Mouse (Mus musculus) midbrain, embryonic 15.5 days (tissue): Measurements from ENCODE around the gene Grik4. TPM values are rescaled to one million over a fixed set of nuclear protein-coding genes. Genes with fewer than 3 reads are reported as not detected.

ENCODE experiments used
- ATAC-seq: fragments of 200-750 bp; cut with Nextera tagmentation; replicated peaks from 2 replicates; pipeline ENCODE4 v1.8.0; 2017; ENCODE audit warnings: moderate TSS enrichment
- H3K27ac ChIP-seq: fragments of 300-500 bp; sonication (generic); 2 replicates; pipeline ENCODE4 v1.5.1; 2015; ENCODE audit warnings: mild to moderate bottlenecking, inconsistent platforms
- H3K27me3 ChIP-seq: fragments of 300-500 bp; sonication (generic); replicated peaks from 2 replicates; pipeline ENCODE4 v1.6.1; 2015; ENCODE audit warnings: inconsistent platforms
- H3K36me3 ChIP-seq: fragments of 300-500 bp; sonication (generic); replicated peaks from 2 replicates; pipeline ENCODE4 v1.6.1; 2015; ENCODE audit warnings: inconsistent platforms
- H3K4me1 ChIP-seq: fragments of 300-500 bp; sonication (generic); 2 replicates; pipeline ENCODE4 v1.6.1; 2015; ENCODE audit warnings: inconsistent platforms
- H3K4me2 ChIP-seq: fragments of 300-500 bp; sonication (generic); 2 replicates; pipeline ENCODE4 v1.6.1; 2015; ENCODE audit warnings: inconsistent platforms, mild to moderate bottlenecking, moderate library complexity
- H3K4me3 ChIP-seq: fragments of 300-500 bp; sonication (generic); 2 replicates; pipeline ENCODE4 v1.5.1; 2015; ENCODE audit warnings: mild to moderate bottlenecking, inconsistent platforms
- H3K9ac ChIP-seq: fragments of 300-500 bp; sonication (generic); 2 replicates; pipeline ENCODE4 v1.6.1; 2015; ENCODE audit warnings: mild to moderate bottlenecking, inconsistent platforms
- H3K9me3 ChIP-seq: fragments of 300-500 bp; sonication (generic); 2 replicates; pipeline ENCODE4 v1.6.1; 2016; ENCODE audit warnings: inconsistent platforms
- WGBS: fragments of 180-500 bp; shearing (Covaris S2); methylation state at CpG from one replicate; pipeline ENCODE4 v1.1.7; 2015; ENCODE audit warnings: mixed read lengths; 5-methylcytosine and 5-hydroxymethylcytosine counted together
- polyA plus RNA-seq: library from polyadenylated mRNA; unstranded; fragments of >200 nt; fragmentation: Nextera tagmentation; extraction: Ambion mirVana; gene quantifications from 2 replicates; pipeline ENCODE4 v1.2.1, GENCODE M21; 2015

Gene Grik4
- polyA plus RNA-seq, 1 experiment from 2014 or later: 11.2 TPM

DNA sequence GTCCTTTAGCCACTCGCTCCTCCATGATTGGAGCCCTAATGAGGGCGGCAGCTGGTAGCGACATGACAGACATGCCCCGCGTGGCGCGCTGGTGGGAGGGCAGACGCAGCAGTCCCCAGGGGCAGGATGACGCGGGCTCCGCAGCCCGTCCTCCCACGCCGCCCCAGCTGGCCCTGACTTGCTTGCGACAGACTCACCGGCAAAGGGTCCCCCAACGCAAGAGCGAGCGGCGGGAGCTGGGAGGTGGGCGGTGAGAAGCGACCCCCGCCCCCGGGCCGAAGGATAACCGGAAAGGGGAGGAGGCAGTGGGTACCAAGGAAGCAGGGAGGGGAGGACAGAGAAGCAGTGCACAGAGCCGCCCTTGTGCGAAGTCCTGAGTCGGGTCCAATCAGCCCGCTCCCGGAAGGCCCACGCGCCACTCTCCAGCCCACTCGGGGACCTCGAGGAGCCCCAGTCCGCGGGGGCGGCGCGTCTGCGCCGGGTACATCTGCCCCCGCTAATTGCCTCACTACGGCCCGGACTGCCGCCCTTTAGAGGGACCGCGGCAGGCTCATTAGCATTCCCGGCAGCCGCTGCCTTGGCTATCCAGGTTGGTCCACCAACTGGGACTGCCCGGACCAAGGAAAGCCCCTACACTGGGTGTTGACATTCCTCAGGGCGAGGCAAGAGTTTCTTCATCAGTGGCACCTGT lies 46.8 kb downstream of the Grik4 start:
- H3K27ac ChIP-seq: peak overlapping the region; percentile 73
- peak overlapping the region; percentile 56 for H3K9ac ChIP-seq
- H3K9me3 ChIP-seq: no peaks in the 10 kb centered on the region
- peak overlapping the region; percentile 98 for H3K4me2 ChIP-seq
- ATAC-seq: peak; percentile 84
- under 1% methylated on average over 51 of the region's 52 CpGs for WGBS
- peak overlapping the region; percentile 53 for H3K4me3 ChIP-seq
- no peaks in the 10 kb centered on the region for H3K36me3 ChIP-seq
- peaks cover 36% of the 10 kb centered on the region for H3K4me1 ChIP-seq
- peaks cover 4% of the 10 kb centered on the region; the same call in 1 of the 2 replicates for H3K27me3 ChIP-seq

DNA sequence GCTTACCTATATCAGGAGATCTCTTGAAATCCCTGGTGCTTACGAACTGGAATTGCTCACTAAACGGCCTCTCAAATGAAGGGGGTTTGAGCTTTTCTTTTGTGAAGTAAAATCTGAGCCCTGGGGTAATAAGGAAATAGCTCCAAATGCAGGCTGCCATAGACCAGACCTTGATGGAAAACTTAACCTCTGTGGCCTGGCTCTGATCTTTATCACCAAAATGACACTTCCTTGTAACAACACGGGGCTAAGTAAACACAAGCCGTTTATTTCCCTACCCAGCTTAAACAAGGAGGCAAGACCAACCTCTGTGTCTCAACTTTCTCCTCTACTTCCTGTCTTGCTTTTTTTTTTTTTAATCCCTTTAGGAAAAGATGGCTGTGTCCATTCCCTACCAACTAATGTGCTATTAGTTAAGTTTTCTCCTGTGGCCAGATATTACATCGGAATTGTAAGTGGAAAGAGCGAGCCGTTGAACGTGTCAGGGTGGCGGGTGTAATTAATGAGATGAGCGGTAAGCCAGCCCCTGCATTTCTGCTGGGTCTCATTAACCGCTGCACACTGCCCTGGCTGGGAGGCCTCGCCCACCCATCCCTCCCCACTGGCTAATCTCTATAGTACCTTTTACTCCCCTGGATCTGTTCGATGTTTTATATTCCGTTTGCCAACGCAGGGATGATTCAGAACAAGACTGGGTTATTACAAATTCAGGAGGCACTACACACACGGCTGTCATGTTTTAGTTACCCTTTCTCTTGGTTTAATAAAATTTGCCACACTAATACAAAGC lies 47.7 kb downstream of the Grik4 start:
- H3K9me3 ChIP-seq: no peaks in the 10 kb centered on the region
- peak overlapping the region; percentile 73 for H3K27ac ChIP-seq
- ATAC-seq: peak; percentile 15; the same call in 1 of the 2 replicates
- H3K4me1 ChIP-seq: peaks cover 32% of the 10 kb centered on the region
- H3K27me3 ChIP-seq: peaks cover 4% of the 10 kb centered on the region; the same call in 1 of the 2 replicates
- peak overlapping the region; percentile 53 for H3K4me3 ChIP-seq
- H3K36me3 ChIP-seq: no peaks in the 10 kb centered on the region
- H3K9ac ChIP-seq: peak overlapping the region; percentile 56
- 5% methylated on average over 16 of the region's 16 CpGs for WGBS
- H3K4me2 ChIP-seq: peak overlapping the region; percentile 98

DNA sequence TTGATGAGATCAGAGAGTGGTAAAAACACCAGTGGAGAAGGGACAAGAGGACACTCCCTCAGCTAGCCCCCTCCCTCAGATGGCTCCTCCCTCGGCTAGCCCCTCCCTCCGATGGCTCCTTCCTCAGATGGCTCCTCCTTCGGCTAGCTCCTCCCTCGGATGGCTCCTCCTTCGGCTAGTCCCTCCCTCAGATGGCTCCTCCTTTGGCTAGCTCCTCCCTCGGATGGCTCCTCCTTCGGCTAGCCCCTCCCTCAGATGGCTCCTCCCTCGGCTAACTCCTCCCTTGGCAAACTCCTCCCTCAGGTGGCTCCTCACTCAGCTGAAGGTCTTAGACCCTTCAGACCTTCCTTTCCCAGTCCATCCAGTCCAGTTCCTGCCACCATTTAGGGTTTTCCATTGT lies 51.5 kb downstream of the Grik4 start:
- no peak overlapping the region for H3K9ac ChIP-seq
- WGBS: 82% methylated on average over 8 of the region's 8 CpGs
- H3K4me1 ChIP-seq: peaks cover 19% of the 10 kb centered on the region
- no peak overlapping the region for H3K4me2 ChIP-seq
- 0 out of 2 replicates have a peak, but pooled peaks cover 4% of the 10 kb centered on the region for H3K27me3 ChIP-seq
- H3K27ac ChIP-seq: no peak overlapping the region
- H3K36me3 ChIP-seq: no peaks in the 10 kb centered on the region
- no peak overlapping the region for H3K4me3 ChIP-seq
- ATAC-seq: no peak
- H3K9me3 ChIP-seq: no peaks in the 10 kb centered on the region

DNA sequence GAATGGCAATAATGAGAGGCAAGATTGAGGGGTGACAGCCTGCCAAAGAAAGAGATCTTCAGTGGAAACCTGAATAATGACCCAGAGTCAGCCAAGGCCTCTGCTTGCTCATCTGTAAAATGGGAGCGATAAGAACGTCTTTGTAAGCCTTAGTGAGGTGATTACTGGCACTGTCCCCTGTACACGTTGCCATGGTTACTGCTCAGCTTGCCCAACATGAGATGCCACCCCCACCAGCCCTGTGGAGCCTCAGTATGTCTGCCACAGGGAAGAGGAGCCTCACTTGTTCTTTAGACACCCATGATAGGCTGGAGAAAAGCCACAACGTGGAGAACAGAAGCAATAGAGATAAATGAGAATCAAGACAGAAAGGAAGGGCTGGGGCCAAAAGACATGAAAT lies 56.4 kb downstream of the Grik4 start:
- Histone ChIP-seq H3K9ac (no peak overlapping the region), H3K27ac (no peak overlapping the region), H3K4me1 (peaks cover 10% of the 10 kb centered on the region; the same call in 1 of the 2 replicates), H3K27me3 (no peaks in the 10 kb centered on the region), H3K9me3 (no peaks in the 10 kb centered on the region), H3K4me2 (no peak overlapping the region), H3K4me3 (no peak overlapping the region), H3K36me3 (no peaks in the 10 kb centered on the region)
- no peak for ATAC-seq
- 68% methylated on average over 4 of the region's 4 CpGs for WGBS

DNA sequence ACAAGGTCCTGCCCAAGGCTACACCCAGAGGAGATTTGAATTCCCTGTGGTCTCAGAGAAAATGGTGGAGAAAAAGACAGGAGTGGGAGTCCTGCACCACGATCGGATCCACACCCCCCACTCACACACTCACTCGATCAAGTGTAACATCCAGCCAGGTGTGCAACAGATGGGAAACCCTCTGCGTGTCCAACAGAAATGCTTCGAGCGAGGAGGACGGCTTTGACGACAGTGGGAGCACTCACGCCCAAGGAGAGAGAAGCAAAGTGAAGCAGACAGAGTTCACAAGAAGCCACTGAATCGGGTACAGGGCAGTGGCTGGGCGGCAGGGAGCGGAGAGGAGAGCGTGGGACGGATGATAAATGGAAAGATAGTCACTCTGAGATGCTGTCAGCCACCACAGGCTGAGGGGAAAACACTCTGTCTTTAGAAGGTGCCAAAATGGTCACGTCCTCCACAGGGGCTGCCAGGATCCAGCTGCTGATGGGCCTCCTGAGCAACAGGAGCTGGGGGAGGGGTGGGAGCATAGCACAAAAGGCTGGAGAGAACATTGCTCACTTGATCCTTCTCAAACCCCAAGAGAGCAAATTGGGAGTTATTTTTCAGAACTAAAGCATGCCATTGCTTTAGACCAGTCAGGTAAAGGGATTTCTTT lies 58.1 kb downstream of the Grik4 start:
- H3K9ac ChIP-seq: no peak overlapping the region
- 0 out of 2 replicates have a peak, but pooled peaks have one; percentile 31 for ATAC-seq
- no peaks in the 10 kb centered on the region for H3K9me3 ChIP-seq
- no peak overlapping the region for H3K4me2 ChIP-seq
- no peaks in the 10 kb centered on the region for H3K36me3 ChIP-seq
- peaks cover 14% of the 10 kb centered on the region for H3K4me1 ChIP-seq
- no peak overlapping the region for H3K4me3 ChIP-seq
- H3K27ac ChIP-seq: no peak overlapping the region
- H3K27me3 ChIP-seq: no peaks in the 10 kb centered on the region
- 71% methylated on average over 15 of the region's 15 CpGs for WGBS

DNA sequence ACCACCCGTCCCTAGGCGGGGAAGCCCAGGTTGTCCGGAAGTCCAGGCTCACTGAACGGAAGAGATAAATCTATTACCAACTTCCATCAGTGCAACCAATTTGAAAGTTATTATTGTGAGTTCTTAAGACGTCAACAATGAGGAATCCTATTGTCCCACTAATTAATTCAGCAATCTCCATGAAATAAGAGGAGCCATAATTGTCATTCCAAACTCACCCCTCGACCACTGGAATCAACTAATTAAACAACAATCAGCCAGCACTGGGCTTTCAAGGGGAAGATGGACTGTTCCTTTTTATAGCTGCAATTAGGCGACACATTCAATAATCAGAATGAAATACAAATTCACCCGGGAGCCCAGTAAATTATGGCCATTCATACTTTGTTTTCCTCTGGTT lies 58.7 kb downstream of the Grik4 start:
- no peak overlapping the region for H3K9ac ChIP-seq
- no peak overlapping the region for H3K27ac ChIP-seq
- H3K4me1 ChIP-seq: peaks cover 14% of the 10 kb centered on the region
- H3K27me3 ChIP-seq: no peaks in the 10 kb centered on the region
- WGBS: 61% methylated on average over 8 of the region's 8 CpGs
- no peak overlapping the region for H3K4me2 ChIP-seq
- no peak overlapping the region for H3K4me3 ChIP-seq
- no peaks in the 10 kb centered on the region for H3K36me3 ChIP-seq
- no peak for ATAC-seq
- H3K9me3 ChIP-seq: no peaks in the 10 kb centered on the region

DNA sequence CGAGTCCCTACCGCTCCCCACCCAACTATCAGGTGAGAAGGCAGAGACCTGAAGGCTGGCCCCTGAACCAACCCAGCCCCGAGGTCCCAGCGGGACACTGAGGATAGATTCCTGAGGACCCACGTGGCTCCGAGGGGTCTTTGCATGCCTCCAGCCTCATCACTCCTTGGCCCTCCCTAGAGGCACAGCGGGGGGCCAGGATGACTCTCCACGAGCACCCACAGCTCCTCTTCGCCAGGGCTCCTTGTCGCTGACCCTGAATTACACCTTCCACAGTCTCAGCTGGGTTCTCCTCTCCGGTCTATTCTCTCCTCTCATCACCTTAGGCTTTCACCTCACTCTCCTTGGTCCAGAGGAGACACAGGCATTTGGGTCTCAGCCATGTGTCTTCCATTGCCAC lies 59.2 kb downstream of the Grik4 start:
- H3K27me3 ChIP-seq: no peaks in the 10 kb centered on the region
- H3K36me3 ChIP-seq: no peaks in the 10 kb centered on the region
- ATAC-seq: no peak
- no peaks in the 10 kb centered on the region for H3K9me3 ChIP-seq
- no peak overlapping the region for H3K4me2 ChIP-seq
- H3K4me1 ChIP-seq: peaks cover 14% of the 10 kb centered on the region
- 76% methylated on average over 11 of the region's 11 CpGs for WGBS
- no peak overlapping the region for H3K27ac ChIP-seq
- no peak overlapping the region for H3K4me3 ChIP-seq
- no peak overlapping the region for H3K9ac ChIP-seq

DNA sequence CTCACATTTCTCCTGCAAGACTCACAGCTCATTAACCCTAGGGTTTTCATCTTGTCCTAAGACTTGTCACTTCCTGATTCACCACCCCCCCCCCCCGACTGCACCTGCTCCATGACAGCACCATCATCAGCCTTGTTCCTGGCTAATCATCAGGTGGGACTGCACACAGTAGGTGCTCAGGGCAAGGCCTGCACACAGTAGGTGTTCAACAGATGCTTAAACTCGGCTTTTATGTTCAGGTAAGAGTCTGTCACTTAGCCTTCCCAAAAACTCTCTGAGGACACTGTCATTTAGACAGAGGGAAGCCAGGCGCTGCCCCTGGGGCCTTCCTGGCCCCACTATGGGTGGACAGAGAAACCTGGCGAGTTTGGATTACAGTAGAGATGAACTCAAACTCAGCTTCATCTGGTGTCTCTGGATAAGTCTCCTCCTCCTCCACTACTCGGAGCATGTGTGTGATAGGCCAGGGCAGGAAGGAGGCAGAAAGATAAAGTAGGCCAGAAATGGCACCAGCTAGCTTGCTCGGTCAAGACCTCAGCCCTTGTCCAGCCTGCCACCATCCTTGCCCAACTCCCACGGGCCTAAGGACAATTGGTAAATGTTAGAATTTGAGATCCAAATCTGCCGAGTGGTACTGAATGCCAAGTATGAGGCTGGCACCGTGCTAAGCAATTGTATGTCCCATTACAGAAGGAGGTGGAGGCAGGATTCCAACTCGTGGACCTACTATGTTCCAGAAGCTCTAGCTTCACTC lies 61.1 kb downstream of the Grik4 start:
- Histone ChIP-seq H3K4me2 (no peak overlapping the region), H3K27me3 (no peaks in the 10 kb centered on the region), H3K9me3 (no peaks in the 10 kb centered on the region), H3K4me3 (no peak overlapping the region), H3K4me1 (peaks cover 24% of the 10 kb centered on the region), H3K9ac (no peak overlapping the region), H3K36me3 (no peaks in the 10 kb centered on the region), H3K27ac (no peak overlapping the region)
- ATAC-seq: no peak
- 86% methylated on average over 10 of the region's 10 CpGs for WGBS

DNA sequence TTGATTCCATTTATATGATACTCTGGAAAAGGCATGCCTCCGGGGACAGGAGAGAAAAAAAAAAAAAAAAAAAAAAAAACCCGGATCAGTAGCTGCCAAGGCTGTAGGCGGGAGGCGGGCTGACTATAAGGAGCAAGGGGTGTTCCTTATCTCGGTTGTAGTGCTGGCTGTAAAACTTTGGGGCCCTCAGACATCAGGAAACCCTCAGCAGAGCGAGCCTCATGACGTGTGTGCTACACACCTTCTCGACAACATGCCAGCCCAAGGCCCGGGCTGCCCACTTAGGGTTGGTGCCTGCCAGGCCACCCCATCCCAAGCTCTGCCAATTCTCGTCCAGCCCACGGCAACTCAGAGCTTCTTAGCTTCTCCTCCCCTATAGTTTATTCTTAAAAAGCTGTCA lies 62.0 kb downstream of the Grik4 start:
- Histone ChIP-seq H3K27me3 (no peaks in the 10 kb centered on the region), H3K9ac (no peak overlapping the region), H3K9me3 (no peaks in the 10 kb centered on the region), H3K36me3 (no peaks in the 10 kb centered on the region), H3K27ac (no peak overlapping the region), H3K4me1 (peaks cover 27% of the 10 kb centered on the region), H3K4me3 (no peak overlapping the region), H3K4me2 (no peak overlapping the region)
- 57% methylated on average over 11 of the region's 11 CpGs for WGBS
- ATAC-seq: no peak

DNA sequence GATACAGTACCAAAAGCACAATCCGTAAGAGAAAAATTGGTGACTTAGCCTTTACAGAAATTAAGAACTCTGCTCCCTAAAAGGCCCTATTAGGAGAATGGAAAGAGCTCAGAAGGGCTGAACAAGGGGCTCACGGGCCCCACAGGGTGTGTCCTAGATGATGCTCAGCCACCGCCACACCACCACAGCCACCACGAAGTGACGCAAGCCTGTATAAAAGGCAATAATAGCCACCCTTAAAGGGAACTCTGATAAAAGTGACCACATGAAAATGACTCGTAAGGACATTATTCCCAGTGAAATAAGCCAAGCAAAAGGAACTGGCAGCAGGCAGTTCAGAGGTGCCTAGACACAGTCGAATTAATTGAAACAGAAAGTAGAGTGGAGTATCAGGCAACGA lies 63.3 kb downstream of the Grik4 start:
- no peak overlapping the region for H3K27ac ChIP-seq
- H3K9ac ChIP-seq: no peak overlapping the region
- no peak overlapping the region for H3K4me3 ChIP-seq
- no peaks in the 10 kb centered on the region for H3K36me3 ChIP-seq
- ATAC-seq: no peak
- peaks cover 20% of the 10 kb centered on the region for H3K4me1 ChIP-seq
- H3K9me3 ChIP-seq: no peaks in the 10 kb centered on the region
- H3K4me2 ChIP-seq: no peak overlapping the region
- H3K27me3 ChIP-seq: no peaks in the 10 kb centered on the region
- 59% methylated on average over 8 of the region's 8 CpGs for WGBS

DNA sequence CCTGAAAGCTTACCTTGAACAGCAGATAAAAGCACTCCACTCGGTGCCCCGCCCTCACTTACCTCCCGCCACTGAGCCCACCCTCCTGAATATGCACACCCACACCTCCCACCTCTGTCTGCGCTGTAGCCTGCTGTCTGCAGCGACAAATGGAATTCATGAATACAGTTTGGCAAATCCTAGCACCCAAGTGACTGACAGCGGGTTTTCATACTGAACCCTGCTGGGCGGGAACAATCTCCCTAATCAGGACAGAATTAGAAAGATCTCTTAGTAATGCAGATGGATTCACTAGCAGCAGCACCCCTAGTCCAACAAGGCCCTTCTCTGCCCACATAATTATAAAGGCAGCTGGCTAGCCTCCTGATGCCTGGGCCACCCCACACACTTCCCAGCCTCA lies 65.9 kb downstream of the Grik4 start:
- 0 out of 2 replicates have a peak, but pooled peaks have one; percentile 42 for ATAC-seq
- no peak overlapping the region for H3K9ac ChIP-seq
- H3K4me3 ChIP-seq: no peak overlapping the region
- H3K36me3 ChIP-seq: no peaks in the 10 kb centered on the region
- no peaks in the 10 kb centered on the region for H3K27me3 ChIP-seq
- H3K4me1 ChIP-seq: peaks cover 17% of the 10 kb centered on the region
- no peak overlapping the region for H3K27ac ChIP-seq
- H3K4me2 ChIP-seq: no peak overlapping the region
- no peaks in the 10 kb centered on the region for H3K9me3 ChIP-seq
- WGBS: 19% methylated on average over 7 of the region's 7 CpGs

DNA sequence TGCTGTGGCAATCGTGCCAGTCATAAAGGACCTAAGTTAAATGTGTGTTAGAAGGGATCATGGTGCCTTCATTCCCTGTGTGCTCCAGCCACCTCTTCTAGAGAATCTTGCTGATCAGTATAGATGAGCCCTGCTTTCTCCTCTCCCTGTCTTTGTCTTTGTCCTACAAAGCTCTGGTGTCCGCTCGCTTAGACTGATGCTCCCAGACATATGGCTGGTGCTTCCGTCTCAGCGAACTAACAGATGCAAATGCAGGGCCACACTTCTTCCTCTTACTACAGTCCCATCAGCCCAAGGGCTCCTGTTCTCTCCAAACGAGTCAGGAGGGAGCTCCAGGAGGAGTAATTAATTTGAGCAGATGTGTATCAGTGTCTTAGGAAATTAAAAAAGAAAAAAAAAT lies 71.4 kb downstream of the Grik4 start:
- H3K36me3 ChIP-seq: no peaks in the 10 kb centered on the region
- no peaks in the 10 kb centered on the region for H3K9me3 ChIP-seq
- no peaks in the 10 kb centered on the region for H3K27me3 ChIP-seq
- no peak overlapping the region for H3K27ac ChIP-seq
- 64% methylated on average over 6 of the region's 6 CpGs for WGBS
- ATAC-seq: no peak
- H3K4me3 ChIP-seq: no peak overlapping the region
- H3K9ac ChIP-seq: no peak overlapping the region
- H3K4me1 ChIP-seq: peaks cover 12% of the 10 kb centered on the region
- no peak overlapping the region for H3K4me2 ChIP-seq
